Mouse (Mus musculus): Measurements from ENCODE around the gene Itpr2. TPM values are rescaled to one million over a fixed set of nuclear protein-coding genes. Genes with fewer than 3 reads are reported as not detected.

The Itpr2 gene
- total RNA-seq, 2 experiments from 2014 or later: 23.6 to 24.9 TPM

DNA sequence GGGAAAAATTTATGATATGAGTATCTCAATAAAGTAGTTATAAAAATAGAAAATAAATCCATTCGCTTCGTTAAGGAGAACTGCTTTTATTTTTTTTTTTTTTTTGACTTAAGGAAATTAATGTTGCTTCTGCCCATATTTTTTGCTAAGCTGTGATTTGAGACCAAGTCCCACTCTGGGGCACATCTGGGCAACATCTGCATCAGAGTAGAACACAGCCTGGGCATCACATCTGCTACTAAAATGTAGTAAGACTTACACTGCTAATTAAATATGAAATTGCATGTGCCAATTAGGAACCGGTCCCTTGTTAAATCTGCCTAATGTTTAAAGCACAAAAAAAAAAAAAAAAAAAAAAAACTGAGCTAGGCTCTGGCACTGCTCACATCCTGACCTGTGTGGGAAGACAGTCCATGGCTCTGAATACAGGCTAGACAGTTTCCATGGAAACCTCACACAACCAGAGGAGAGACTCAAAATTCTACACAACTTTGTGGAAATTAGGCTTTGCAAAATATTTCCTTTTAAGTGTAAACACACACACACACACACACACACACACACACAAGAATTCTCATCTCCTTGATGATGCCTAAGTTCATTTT, 247.7 kb downstream of the Itpr2 start:
- intact Hi-C loops (cut with DNase I): no loop called here

DNA sequence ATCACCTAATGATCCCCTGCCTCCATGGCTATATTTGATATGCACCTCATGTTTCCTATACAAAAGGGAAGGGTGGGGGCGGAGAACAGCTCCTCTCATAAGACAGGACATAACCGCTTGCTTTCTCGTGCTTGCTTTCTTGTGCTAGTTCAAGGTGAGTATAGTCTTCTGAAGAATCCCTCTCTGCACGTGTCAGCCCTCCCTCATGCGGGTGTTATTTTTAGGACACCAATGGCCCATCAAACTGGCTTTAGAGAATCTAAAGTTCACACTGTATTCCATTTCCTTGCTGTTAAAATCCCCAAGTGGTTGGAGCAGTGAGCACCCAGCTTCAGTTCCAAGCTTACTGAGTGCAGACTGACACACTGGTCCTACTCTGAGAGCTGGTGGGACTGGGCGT, 252.9 kb downstream of the Itpr2 start:
- intact Hi-C loops (cut with DNase I): no loop called here
- DNase-seq (ENCODE audit: low spot score): no peak

More for the DNA sequence above, 247.7 kb downstream of the Itpr2 start:
- no peak for DNase-seq (ENCODE audit: low spot score)

DNA sequence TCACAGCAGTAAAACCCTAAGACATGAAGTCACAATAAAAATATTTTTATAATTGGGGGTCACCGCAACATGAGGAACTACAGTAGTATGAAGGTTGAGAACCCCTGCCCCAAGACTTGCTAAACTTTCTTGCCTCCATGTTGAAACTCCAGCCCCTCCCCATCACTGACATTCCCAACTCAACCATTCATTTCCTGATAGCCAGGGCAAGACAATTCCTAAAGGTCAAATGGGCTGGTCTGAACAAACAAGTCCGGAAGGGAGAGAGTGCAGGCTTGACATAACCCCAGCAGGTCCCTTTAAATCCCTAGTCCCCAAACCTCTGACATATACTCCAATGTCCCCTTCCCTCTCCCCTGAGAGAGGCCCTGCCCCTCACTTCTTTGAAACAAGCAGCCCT, 253.7 kb downstream of the Itpr2 start:
- intact Hi-C loops (cut with DNase I): no loop called here
- no peak for DNase-seq (ENCODE audit: low spot score)

DNA sequence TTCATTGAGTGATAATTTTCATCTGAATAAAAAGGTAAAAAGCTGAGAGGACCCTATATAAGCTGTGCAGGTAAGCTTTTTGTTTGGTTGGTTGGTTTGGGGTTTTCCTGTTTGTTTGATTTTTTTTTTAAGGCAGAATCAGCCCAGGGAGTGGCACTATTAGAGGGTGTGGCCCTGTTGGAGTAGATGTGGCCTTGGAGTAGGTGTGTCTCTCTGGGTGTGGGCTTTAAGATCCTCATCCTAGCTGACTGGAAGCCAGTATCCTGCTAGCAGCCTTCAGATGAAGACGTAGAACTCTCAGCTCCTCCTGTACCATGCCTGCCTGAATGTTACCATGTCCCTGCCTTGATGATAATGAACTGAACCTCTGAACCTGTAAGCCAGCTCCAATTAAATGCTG, 254.1 kb downstream of the Itpr2 start:
- intact Hi-C loops (cut with DNase I): no loop called here
- no peak for DNase-seq (ENCODE audit: low spot score)

DNA sequence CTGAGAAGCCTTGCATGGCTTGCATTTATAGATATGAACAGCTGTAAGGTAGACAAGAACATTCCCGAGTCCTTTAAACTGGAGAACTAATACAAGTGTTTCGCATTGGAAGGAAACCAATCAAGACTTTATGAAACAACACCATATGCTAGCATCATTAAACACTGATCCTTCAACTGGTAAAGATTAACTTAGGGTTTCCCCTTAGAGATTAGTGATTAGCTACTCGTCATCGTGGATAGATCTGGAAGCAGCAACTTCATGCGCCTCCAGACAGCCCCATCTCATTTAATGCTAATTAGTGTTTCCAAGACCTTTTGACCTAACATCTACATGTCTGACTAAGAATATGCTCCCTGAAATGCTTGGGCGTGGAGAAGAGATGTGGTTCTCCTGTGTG, 255.7 kb downstream of the Itpr2 start:
- DNase-seq (ENCODE audit: low spot score): no peak

DNA sequence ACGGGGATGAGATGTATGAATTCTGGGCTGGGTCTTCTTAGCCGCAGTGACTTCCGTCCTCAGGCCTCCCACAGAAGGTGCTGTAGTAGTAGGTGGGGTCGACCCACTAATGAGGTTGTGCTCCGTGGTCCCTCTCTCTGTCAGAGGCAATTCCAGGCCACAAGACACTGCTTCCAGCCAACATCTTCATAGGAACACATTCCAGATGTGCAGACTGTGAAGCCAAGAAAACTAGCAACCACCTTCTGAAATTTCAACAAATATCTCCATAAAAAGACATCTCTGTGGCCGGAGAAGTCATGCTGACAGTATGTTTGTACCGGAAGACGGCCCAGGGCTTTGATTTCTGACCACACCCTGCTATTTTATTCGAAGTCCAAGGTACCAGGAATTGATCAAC, 256.1 kb downstream of the Itpr2 start:
- DNase-seq (ENCODE audit: low spot score): no peak
- intact Hi-C loops (cut with DNase I): no loop called here

More for the DNA sequence above, 255.7 kb downstream of the Itpr2 start:
- intact Hi-C loops (cut with DNase I): no loop called here

DNA sequence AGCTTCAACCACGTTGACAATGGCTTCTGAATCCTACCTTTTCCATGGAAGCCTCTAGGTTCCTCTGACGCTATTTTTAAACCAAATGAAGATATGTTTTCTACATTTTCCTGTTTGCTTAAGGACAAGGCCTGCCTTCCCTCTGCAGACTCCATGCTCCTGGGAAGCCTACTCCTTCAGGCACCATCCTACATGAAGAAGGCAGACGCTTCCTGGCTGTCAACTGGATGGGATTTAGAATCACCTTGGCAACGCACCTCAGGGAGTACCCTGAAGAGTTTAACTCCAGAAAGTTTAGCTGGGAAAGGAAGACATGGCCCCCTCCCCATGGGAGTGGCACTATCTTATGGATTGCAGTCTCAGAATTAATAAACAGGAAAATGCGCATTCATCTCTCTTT, 259.0 kb downstream of the Itpr2 start:
- DNase-seq (ENCODE audit: low spot score): no peak
- intact Hi-C loops (cut with DNase I): no loop called here

DNA sequence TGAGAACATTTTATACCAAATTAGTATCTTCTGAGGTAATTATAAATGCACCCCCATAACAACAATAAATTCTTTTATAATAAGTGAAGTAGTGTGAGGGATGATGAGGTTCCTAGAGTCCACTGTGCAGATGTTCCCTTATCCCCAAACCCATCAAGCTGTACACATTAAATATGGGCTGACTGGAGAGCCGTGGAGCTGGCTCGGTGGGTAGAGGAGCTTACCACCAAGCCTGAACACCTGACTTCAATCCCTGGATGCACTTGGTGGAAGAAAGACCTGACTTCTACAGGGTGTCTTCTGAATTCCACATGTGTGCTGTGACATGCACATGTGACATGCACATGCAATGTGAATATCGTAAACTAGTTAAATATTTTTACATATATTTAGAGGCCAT, 260.7 kb downstream of the Itpr2 start:
- no peak for DNase-seq (ENCODE audit: low spot score)
- intact Hi-C loops (cut with DNase I): no loop called here

DNA sequence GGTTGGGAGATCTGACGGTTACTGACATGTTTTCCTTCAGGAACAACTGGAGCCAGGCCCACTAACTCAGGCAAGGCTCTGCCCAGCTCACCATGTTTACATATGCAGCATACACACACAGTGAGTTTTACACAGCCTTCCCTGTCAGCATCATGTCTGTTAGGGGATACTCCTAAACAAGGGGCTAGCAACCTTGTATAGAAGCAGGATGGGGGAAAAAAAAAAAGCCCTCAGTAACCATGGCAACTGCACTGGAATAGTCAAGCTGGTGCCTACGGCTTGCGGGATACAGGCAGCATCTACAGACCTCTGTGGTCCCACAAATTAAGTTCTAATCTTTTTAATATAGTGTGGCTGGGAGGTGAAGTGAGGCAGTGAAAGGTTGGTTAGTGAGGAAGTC, 266.9 kb downstream of the Itpr2 start:
- intact Hi-C loops (cut with DNase I): no loop called here
- no peak for DNase-seq (ENCODE audit: low spot score)

DNA sequence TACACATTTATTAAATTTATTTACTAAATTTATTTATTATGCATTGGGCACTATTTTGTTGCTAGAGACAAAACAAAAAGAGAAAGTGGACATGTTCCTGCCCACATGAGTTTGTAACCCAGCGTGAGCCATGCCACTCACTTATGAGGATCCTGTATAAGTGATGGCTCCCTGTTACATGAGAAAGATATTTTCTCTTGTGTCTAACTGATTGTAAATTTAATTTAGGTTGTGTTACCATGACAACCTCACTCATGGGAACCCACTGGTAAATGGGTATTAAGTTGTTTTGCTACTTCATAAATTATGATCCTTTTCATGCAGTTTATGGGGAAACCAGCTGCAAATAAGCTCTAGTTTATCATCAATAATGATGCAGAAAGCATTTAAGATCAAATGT, 267.6 kb downstream of the Itpr2 start:
- DNase-seq (ENCODE audit: low spot score): no peak
- intact Hi-C loops (cut with DNase I): no loop called here

DNA sequence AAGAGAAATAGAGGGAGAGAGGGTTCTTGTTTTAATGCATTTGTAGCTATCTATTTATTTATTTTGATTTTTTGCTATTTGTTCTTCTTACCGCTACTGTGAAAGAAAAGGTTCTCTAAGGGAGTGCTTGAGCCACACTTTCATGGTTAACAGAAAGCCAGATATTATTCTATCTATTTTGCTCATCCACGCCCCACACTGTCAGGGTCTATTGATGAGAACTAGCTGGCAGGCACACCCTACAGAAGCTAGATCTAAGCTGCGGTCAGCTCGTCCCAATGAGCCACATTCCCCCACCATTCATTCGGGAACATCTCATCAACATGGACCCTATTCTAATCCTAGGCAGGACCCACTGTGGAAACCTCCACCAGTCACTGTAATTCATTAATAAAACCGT, 271.1 kb downstream of the Itpr2 start:
- DNase-seq (ENCODE audit: low spot score): no peak
- intact Hi-C loops (cut with DNase I): no loop called here

DNA sequence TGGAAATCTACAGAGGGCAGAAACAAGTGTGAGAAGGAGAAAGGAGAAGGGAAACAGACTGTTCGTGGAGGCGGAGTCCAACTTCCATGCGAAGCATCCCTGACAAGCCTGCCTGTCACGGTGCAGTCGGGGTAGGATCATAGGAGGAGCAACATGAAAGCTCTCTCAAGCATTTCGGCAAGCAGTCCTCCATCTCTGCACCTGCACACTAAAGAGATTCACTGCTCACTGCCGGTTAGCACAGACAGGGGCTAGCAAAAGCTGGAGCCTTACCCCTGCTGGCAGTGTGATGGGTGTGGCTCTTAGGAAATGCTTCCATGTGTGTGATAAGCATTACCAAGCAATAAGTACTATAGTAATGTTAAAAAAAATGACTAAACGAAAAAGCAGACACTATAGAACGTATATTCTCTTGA, 271.6 kb downstream of the Itpr2 start:
- DNase-seq (ENCODE audit: low spot score): no peak
- intact Hi-C loops (cut with DNase I): no loop called here

DNA sequence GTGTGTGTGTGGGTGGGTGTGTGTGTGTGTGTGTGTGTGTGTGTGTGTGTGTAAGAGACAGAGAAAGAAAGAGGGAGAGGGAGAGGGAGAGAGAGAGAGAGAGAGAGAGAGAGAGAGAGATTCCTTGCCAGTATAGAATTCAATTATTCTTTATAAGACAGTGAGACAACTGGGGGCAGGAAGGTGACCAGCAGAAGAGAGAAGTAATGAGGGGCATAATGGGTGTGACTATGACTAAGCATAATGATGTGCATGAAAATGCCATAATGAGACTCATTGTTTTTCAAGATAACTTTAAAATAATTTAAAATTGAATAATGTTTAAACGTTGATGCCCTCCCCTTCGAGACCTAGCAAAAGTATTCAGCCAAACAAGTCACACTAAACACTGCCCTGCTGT, 272.1 kb downstream of the Itpr2 start:
- no peak for DNase-seq (ENCODE audit: low spot score)
- intact Hi-C loops (cut with DNase I): no loop called here

DNA sequence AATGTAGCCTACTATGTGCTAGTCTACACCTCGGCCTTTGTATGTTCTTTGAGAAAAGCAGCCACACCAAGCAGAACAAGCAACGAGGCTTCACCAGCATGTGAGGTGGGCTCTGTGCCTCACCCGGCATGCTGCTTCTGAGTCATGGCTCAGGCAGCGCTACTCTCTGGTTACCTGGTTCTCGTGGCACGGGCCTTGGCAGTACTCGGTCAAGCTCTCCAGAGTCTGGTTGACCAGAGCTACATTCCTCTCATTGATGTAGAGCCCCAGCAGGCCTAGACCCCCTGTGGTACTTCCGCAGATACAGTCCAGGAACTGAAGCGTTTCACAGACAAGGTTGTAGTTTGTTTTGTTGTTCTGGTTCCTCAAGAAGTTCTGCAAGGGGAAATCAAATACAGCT, 272.5 kb downstream of the Itpr2 start:
- no peak for DNase-seq (ENCODE audit: low spot score)
- intact Hi-C loops (cut with DNase I): no loop called here

DNA sequence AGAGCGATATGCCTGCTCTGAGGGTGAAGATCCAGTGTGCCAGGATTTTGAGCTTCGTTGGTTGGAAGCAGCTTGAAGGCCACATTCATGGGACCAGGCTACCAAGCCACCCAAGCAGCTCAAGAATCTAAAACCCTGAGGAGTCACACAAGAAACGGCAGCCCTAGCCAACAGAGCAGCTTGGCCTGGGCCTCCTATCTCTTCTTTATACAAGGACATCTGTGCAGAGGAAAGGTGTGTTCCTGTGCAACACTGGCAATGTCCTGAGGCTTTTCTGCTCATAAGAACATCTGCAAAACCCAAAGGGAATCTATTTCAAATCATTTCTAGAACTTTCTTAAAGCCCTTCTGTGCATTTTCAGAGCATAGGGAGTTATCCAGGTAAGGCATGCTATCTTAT, 274.0 kb downstream of the Itpr2 start:
- DNase-seq (ENCODE audit: low spot score): no peak
- intact Hi-C loops (cut with DNase I): no loop called here

DNA sequence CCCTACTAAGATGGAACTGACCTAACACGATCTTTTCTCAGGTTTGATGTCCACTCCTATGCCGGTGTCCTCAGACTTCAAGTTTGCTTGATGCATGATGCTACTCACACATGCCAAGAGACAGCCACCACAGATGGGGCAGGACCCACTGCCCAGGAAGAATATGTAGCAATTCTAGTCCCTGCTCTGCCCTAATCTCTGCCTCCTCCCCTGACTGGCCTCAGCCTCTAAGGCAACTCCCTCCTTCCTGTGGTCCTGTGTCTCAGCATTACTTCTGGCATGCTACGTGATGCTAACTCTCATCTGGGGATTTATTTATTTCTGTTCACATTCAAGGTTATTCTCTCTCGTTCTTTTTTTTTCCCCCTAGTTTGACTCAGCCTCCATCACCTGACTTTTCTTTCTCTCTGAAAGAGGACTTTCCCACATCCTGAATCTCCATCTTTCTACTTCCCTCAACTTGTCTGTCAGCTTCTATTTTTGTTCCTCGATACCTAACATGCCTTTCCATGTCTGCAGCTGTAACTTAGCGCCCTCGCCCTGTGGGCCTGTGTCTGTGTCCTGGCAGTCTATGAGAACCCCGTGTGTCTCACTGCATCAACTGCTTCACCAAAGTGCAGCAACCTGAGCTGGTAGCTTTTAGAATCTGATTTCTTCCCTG, 279.5 kb downstream of the Itpr2 start:
- intact Hi-C loops (cut with DNase I): loop anchor here (5.0 kb wide), 1 partner anchor 45 kb away; no protein-coding TSS in a partner anchor
- DNase-seq (ENCODE audit: low spot score): no peak

DNA sequence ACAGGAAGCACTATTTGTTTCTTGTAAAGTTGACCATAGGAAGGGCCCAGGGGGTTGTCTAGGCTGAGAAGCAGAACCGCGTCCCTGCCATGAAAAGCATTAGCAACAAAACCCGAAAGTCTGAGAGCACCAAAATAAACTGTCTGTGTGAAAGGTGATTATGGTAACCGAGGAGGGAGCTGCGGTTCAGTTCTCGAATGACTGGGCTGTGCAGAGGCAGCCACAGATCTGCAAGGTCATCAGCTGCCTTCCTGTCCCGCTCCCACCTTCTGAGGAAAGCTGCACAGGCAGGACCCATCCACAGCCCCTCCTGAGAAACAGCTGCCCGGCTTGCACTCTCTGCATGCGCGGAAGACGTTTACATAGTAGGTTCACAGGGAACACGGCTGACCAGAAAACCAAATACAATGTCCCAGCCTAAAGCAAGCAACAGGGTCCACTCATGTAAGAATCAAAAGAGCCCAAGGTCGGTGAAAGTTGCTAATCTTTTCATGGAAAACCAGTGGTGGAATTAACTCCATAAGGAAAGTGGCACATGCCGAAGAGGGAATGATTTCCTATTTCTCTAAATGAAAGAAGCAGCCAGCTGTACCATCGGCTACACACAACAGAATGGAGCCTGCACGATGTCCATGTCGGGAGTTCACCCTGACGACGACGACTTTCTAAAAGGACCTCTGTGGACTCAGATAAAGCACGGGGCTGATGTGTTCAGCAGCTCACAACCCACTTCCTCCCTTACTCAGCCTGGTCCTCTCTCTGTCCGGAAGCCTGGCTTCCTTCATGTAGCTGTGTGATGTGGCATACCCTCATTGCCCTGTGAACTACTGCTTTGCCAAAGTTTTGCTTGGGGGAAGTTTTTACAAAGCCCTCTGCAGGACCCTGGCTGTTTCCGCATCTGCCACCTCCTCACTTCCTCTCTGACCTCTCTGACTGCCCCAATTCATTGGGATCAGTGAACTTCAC, 280.4 kb downstream of the Itpr2 start:
- DNase-seq (ENCODE audit: low spot score): no peak
- intact Hi-C loops (cut with DNase I): loop anchor here (5.0 kb wide), 1 partner anchor 44 kb away; no protein-coding TSS in a partner anchor

DNA sequence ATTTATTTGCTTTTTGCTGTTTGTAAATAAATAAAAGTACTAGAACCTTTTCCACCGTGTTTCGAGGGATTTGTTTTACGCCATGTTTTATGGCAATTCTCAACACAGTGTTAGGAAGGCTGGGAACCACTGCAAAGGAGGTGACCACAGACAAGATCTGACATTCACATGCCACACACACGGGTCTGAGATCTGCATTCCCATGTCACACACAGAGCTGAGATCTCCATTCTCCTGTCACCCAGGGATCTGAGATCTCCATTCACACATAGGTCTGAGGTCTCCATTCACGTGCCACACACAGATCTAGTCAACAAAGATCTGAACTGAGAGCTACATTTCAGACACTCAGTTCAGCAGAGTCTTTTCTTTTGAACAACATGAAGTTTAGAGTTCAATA, 282.0 kb downstream of the Itpr2 start:
- intact Hi-C loops (cut with DNase I): loop anchor here (5.0 kb wide), 1 partner anchor 43 kb away; no protein-coding TSS in a partner anchor
- no peak for DNase-seq (ENCODE audit: low spot score)

DNA sequence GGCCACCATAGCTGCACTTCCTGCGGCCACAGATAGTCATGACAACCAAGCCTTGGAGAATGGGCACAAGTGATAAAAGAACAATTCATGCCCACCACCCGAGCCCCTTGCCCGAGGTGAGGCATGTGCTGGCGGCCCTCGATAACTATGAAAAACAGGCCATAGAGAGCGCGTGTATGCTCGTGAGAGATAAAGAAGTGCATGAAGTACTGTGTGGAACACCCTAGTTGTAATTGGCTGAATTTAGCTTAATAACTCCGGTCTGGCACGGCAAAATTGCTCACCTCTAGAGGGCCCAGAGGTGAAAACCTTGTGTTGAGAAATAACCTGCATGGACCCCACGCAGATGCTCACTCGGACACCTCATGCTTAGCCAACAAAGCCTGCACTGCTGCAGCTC, 282.5 kb downstream of the Itpr2 start:
- DNase-seq (ENCODE audit: low spot score): no peak
- intact Hi-C loops (cut with DNase I): no loop called here

DNA sequence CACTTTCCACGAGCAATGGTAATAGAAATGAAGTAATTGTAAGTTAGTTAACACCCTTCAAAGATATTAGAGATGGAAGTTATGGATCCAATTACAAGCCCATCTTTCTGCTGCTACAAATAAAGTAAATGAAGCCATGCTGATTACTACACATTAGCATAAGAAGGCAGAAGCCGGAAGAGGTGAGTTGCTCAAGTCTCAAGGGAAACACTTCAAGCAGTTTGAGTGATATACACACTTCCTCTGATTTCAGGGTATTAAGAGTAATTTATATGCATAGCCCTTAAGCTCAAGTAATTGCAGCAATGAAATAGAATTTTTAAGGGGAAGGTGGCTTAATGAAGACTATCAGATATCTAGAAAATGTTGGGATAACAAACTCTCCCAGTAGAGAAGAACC, 286.7 kb downstream of the Itpr2 start:
- no peak for DNase-seq (ENCODE audit: low spot score)
- intact Hi-C loops (cut with DNase I): no loop called here

DNA sequence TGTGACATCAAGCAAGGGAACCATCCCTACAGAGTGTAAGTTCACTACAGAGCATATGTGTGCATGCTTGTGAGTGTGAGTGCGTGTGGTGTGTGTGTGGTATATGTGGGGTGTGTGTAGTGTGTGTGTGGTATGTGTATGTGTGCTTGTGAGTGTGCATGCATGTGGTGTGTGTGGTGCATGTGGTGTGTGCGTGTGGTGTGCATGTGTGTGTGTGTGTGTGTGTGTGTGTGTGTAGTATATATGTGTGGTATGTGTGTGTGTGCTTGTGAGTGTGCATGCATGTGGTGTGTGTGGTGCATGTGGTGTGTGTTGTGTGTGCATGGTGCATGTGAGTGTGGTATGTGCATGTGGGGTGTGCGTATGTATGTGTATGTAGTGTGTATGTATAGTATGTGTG, 289.7 kb downstream of the Itpr2 start:
- no peak for DNase-seq (ENCODE audit: low spot score)
- intact Hi-C loops (cut with DNase I): no loop called here

Measured in heart, postnatal 25 days (tissue).